Mouse (Mus musculus) ZHBTc4 (cell line): ENCODE data around the gene Nol12.
A peak's percentile ranks its signal among the peaks of the same experiment; 100 is the strongest.

Experiments
- DNase-seq: peaks from one replicate; pipeline ENCODE4 v3.0.0-alpha.2; 2011; ENCODE audit warnings: low read depth, low spot score

The Nol12 gene

GRCm38 (mm10) chr15:78916052-78916826, 18.5 kb upstream of the Nol12 start:
- DNase-seq: no peak

DNA sequence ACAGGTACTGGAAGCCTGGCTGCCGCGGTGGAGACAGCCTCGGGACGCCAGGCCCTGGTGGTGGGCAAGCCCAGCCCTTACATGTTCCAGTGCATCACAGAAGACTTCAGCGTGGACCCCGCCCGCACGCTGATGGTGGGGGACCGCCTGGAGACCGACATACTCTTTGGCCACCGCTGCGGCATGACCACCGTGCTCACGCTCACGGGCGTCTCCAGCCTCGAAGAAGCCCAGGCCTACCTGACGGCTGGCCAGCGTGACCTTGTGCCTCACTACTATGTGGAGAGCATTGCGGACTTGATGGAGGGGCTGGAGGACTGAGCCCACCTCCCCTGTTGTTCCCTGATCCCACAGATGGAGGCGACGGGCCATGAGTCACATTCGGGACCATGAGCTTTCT, 16.6 kb upstream of the Nol12 start:
- DNase-seq: no peak

DNA sequence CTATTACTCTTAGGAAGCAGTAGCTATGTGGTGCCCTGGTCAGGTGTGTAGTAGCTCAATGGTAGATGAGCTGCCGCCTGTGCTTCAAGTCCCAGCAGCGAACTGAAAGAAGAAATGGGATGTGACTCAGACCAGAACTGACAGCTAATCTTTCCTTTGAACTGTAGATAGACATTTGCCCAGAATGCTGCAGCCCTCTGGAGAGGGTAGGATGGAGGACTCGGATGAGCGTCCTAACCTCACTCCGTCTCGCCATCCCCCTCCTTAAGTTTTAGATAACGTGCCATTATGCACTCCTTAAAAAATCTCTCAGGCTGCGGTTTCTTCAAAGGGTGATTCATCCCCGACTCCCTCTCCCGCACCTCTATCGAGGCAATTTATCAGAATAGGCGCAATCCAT, 14.8 kb upstream of the Nol12 start:
- no peak for DNase-seq

DNA sequence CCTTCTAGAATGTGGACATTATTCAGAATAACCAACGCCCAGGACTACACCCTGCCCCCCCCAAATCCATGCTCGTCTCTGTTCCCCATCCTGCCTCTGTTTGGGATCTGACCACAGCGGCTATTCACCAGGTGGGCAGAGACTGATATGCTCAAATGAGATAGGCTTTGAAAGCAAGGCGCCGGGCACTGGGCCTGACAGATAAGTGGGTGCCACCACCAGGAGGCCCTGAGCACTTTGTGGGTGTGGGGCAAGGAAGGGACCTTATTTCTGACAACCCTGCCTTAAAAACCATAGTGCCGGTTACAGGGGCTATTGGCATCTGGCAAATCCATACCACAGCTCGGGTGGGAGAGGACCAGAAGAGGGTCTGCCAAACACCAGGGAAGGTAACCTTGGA, 12.0 kb upstream of the Nol12 start:
- no peak for DNase-seq

DNA sequence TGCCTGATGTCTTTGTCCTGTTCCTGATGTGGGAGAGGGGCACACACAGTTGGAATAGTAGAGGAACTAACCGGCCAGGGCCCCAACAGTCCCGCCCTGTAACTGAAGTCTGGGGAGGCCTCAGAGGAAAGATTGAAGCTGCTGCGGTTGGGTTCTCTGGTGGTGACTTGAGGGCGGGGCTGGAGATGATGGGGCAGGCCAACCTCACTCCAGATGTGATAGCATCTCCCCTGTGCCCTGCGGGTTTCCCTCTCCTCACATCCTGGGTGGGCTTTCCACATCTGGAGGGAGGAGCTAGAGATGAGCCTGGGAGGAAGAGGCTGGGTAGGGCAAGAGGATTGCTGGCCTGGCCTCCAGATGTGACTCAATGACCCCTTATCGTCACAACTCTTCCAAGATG, 11.1 kb upstream of the Nol12 start:
- no peak for DNase-seq

- DNase-seq: no peak
Measured at GRCm38 (mm10) chr15:78925129-78925528, 9.6 kb upstream of the Nol12 start.

- DNase-seq: peak; percentile 90
Measured at GRCm38 (mm10) chr15:78926021-78926919, 8.5 kb upstream of the Nol12 start, which contains the start of gene Lgals1. Gene Lgals1 (plus strand): TSS chr15:78926725.

DNA sequence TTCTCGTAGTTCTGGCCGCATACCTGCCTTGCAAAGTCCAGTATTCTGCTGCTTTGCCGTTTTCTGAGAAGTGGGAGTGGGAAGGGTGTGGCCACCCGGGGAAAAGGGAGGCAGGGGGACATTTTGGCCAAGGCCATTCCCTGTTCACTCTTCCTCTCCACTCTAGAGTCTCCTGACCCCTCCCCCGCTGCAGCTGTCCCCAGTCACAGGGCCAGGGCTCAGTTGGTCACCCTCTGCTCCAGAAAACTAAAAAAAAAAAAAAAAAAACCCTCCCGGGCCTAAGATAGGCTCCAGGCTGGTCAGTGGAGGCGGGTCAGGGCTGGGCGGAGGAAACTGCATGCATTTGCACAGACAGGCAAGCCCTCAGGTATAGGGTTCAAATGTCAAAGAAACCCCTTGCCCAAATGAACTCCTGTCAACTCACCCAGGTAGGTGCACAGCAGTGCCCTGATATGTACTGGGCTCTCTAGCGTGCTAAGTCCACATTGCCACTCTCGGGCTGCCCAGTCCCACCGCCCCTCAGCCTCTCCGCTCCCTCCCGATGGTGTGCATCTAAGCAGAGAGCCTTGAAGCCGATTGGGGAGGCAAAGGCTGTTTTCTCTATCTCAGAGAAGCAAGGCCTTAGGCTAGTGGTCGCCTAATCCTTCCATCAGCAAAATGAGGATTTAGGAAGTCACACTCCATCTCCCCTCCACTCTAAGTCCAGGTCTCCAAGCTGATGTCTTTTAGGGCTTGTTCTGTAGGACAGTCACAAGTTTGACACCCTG, 7.5 kb upstream of the Nol12 start:
- no peak for DNase-seq

GRCm38 (mm10) chr15:78927788-78928457, 6.8 kb upstream of the Nol12 start:
- peak; percentile 87 for DNase-seq

- no peak for DNase-seq
Measured at GRCm38 (mm10) chr15:78928539-78928938, 6.2 kb upstream of the Nol12 start.

- no peak for DNase-seq
Measured at GRCm38 (mm10) chr15:78930192-78930706, 4.5 kb upstream of the Nol12 start.

GRCm38 (mm10) chr15:78930801-78931426, 3.8 kb upstream of the Nol12 start:
- no peak for DNase-seq

DNA sequence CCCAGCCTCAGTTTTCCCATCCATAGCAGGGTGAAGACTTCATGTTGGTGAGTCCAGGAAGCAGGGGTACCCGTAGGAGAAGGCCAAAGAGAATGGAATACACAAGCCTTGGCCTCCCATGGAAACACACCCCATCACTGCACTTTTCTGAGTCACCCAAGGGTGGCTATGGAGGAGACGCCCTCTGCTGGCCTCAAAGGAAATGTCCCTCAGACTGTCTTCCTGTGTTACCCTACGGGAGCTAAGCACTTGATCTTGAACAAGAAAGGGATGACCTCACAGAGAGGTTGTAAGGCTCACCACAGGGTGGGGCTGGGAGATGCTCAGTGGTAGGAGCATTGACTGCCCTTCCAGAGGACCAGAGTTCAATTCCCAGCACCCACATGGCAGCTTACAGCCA, 3.2 kb upstream of the Nol12 start:
- peak; percentile 88 for DNase-seq

- no peak for DNase-seq
Measured at GRCm38 (mm10) chr15:78936403-78936802, 1.7 kb downstream of the Nol12 start.

- peak; percentile 46 for DNase-seq
Measured at GRCm38 (mm10) chr15:78937311-78937710, 2.6 kb downstream of the Nol12 start.

GRCm38 (mm10) chr15:78937963-78938362, 3.2 kb downstream of the Nol12 start:
- no peak for DNase-seq

GRCm38 (mm10) chr15:78940325-78940724, 5.6 kb downstream of the Nol12 start:
- no peak for DNase-seq

DNA sequence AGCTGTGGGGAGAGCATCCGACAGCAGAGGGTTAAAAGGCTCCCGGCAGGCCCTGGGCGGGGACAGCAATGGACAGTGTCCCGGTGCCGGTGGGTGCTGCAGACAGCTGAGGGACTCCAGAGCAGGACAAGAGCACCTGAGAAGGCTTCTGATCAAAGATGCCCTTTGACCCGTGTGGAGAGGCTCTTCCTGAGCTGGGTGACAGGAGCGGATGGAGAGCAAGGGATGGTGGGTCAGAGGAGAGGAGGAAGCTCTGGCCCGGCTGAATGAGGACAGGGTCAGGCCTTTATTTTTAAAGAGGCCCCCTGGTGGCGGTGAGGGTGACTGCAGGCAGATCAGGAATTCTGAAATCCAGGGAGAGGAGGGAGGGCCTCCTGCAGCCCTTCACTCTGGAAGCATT, 7.9 kb downstream of the Nol12 start:
- peak; percentile 82 for DNase-seq

DNA sequence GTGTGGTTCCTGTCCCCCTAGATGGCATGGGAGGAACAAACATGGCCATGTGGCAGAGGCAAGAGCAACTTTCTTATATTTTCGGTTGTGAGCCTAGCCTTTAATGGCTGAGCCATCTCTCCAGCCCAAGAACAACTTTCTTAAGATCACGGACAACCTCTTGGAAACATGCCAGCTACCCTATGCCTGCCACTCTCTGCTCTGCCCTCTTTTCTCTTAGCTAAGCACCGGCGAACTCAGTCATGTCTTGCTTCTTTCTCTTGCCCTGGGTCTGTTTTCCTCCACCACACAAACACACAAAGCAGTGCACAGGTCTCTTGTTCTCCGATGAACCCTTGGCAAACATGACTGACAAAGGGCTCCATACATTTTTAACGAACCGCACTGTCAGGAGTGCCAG, 11.5 kb downstream of the Nol12 start:
- no peak for DNase-seq

DNA sequence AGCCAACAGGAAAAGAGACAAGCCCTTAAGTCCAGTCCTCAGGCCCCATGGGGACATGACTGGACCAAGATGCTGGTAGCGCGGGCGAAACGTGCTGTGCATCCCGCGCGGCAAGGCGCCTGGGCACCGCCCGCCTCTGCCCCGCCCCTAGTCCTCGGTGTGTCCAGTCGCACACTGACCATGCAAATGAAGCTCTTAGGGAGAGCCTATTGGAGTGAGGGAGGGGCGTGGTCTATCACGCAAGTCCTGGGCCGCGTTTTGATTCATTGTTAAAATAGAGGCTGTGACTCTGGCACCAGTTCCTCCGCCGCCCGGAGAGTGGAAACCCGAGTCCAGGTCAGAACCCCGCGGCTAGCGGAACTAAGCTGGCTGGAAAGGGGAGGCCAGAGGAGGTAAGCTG, 12.9 kb downstream of the Nol12 start, which contains the start of gene Triobp:
Gene Triobp, plus strand, starts transcription at position 68 of the 400 bp plus-strand sequence.
- DNase-seq: peak; percentile 77
